Comparison of ENCODE assay signal across 14 mouse cellular contexts in genomic region chr5:106056631-106057030, GRCm38 (mm10).
"Had no signal": no experiment of that assay in that cellular context is flagged by ENCODE, and none has a peak within 500 bp of the region (broad histone marks: within the 10 kb centered on the region; RNA-seq: fewer than 3 reads in every experiment).

No protein-coding gene starts in this region.

- H3K36me3 ChIP-seq: midbrain, embryonic 12.5 days; neural tube, embryonic 12.5 days; stomach, embryonic 15.5 days had no signal

- H3K27ac ChIP-seq: liver, embryonic 14.5 days; midbrain, embryonic 12.5 days; neural tube, embryonic 12.5 days; stomach, embryonic 15.5 days; stomach, postnatal 0 days had no signal

- H3K4me2 ChIP-seq: lung, embryonic 14.5 days; midbrain, embryonic 12.5 days; neural tube, embryonic 12.5 days; stomach, embryonic 15.5 days had no signal

- H3K4me3 ChIP-seq: megakaryocyte, embryonic 14.5 days; midbrain, embryonic 12.5 days; neural tube, embryonic 12.5 days; stomach, embryonic 15.5 days had no signal

- H3K4me1 ChIP-seq: megakaryocyte, embryonic 14.5 days; midbrain, embryonic 12.5 days; neural tube, embryonic 12.5 days; stomach, embryonic 15.5 days had no signal

- DNase-seq: lung, adult 18-20 months; lung, embryonic 14.5 days; lung, postnatal 10 days; lung, postnatal 4 days; right cerebral cortex, postnatal 14 days; thymus, adult 2 months; thymus, postnatal 25 days; thymus, postnatal 4 days had no signal

- H3K27me3 ChIP-seq: megakaryocyte, embryonic 14.5 days; midbrain, embryonic 12.5 days; neural tube, embryonic 12.5 days; stomach, embryonic 15.5 days had no signal

- H3K9me3 ChIP-seq: megakaryocyte, embryonic 14.5 days; midbrain, embryonic 12.5 days; neural tube, embryonic 12.5 days; stomach, embryonic 15.5 days had no signal

- H3K9ac ChIP-seq: liver, embryonic 14.5 days; lung, embryonic 14.5 days; midbrain, embryonic 12.5 days; neural tube, embryonic 12.5 days; stomach, embryonic 15.5 days had no signal
